Mouse (Mus musculus) myocyte (in vitro differentiated cells): ENCODE measurements around the gene Tmem88b.

ENCODE experiments used
- E2F4 ChIP-seq: IDR thresholded peaks from one replicate; pipeline ENCODE4 v1.6.1; 2011; ENCODE audit warnings: mild to moderate bottlenecking, control low read depth, moderate library complexity; ENCODE audit not compliant: insufficient read depth
- MAX ChIP-seq: IDR thresholded peaks from one replicate; pipeline ENCODE4 v1.6.1; 2011; ENCODE audit warnings: low read depth, mild to moderate bottlenecking, control low read depth
- MYOG ChIP-seq, 3 experiments: IDR thresholded peaks; one replicate each; pipeline ENCODE4 v1.6.1; 2011; ENCODE audit warnings: control low read depth in 2 of 3, low read depth in 2 of 3, mild to moderate bottlenecking in 2 of 3; ENCODE audit not compliant: insufficient read length in 2 of 3, control insufficient read depth in 1 of 3, insufficient read depth in 1 of 3
- POLR2A ChIP-seq: IDR thresholded peaks from one replicate; pipeline ENCODE4 v1.6.1; 2011; ENCODE audit warnings: low read depth, mild to moderate bottlenecking, control low read depth, moderate library complexity; ENCODE audit not compliant: insufficient read length
- POLR2AphosphoS2 ChIP-seq: IDR thresholded peaks from one replicate; pipeline ENCODE4 v1.6.1; 2011; ENCODE audit warnings: low read depth, control low read depth; ENCODE audit not compliant: insufficient read length
- REST ChIP-seq: IDR thresholded peaks from one replicate; pipeline ENCODE4 v1.6.1; 2011; ENCODE audit warnings: mild to moderate bottlenecking, control low read depth, moderate library complexity; ENCODE audit not compliant: insufficient read depth, insufficient read length
- SRF ChIP-seq: IDR thresholded peaks from one replicate; pipeline ENCODE4 v1.6.1; 2011; ENCODE audit warnings: low read depth; ENCODE audit not compliant: control insufficient read depth, insufficient read length
- TCF12 ChIP-seq: IDR thresholded peaks from one replicate; pipeline ENCODE4 v1.6.1; 2011; ENCODE audit warnings: mild to moderate bottlenecking, control low read depth; ENCODE audit not compliant: poor library complexity, insufficient read depth, severe bottlenecking
- USF1 ChIP-seq: IDR thresholded peaks from one replicate; pipeline ENCODE4 v1.6.1; 2011; ENCODE audit warnings: low read depth, mild to moderate bottlenecking, control low read depth, moderate library complexity

- no peak for TF ChIP-seq MAX
- no peak for TF ChIP-seq POLR2A
- no peak for TF ChIP-seq USF1
- TF ChIP-seq SRF, result no peak
- no peak for TF ChIP-seq TCF12
- no peak for TF ChIP-seq E2F4
- TF ChIP-seq REST, result no peak
- TF ChIP-seq POLR2AphosphoS2, result no peak
- no peak for TF ChIP-seq MYOG (IDR thresholded peaks at IDR 0.05; ENCODE audit: control insufficient read depth in 1 of 3, insufficient read depth in 1 of 3, insufficient read length in 2 of 3, low read depth in 2 of 3)
Observed at GRCm38 (mm10) chr4:155762357-155762756, 23.3 kb downstream of the Tmem88b start.
